Mouse (Mus musculus) ovary, postnatal 10 days (tissue): Measurements from ENCODE around the gene Lrrn4.

Experiments
- DNase-seq: peaks from one replicate; pipeline ENCODE4 v3.0.0; 2022; ENCODE audit warnings: low spot score

Gene Lrrn4

DNA sequence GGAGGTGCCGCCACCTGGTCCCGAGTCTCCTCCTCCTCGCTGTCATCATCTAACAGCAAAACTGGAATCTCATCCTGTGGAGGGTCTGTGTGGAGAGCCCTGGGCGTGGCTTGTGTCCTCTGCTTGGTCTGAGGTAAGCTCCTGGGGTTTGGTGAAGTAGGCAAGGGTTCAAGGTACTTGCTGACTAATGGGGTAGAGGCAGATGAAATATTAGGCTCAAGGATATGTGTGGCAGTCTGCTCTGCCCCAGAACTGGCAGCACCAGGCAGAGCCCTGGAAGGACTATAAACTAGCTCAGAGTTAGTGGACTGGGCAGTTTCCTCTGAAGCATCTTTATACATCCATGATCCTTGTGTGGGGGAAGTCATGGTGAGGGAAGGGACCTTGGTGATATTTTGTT lies 10.4 kb downstream of the Lrrn4 start:
- no peak for DNase-seq

DNA sequence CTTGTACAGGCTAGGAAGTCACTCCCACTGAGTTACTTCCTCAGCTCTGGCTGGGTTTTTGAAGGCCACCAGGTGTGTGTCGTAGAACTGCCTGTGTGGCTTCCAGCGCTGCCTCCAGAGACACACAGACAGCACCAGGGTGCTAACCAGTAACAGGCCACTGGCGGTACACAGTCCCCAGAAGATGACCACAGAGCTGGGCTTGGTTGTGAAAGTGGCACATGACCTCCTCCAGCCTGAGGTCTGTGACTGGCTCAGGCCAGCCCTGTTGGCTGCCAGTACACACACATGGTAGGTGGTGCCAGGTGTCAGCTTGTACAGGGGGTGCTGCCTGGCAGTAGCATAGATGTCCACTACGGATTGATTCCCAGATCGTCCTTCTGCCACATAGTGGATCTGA lies 11.0 kb downstream of the Lrrn4 start:
- DNase-seq = no peak

DNA sequence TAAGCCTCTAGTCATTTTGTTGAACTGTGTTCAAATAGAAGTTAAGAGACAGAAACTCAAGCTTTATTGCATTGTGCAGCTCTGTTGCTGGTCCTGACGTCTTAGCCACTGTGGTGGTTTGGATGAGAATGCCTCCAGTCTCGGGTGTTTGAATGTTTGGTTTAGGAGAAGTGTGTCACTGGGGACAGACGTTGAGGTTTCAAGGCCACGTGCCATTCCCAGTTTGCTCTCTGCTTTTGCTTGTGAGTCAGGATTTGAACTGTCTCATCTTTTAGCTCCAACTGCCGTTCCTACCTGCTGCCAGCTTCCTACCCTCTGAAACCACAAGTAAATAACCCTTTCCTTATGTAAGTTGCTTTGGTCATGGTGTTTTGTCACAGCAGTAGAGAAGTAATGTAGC lies 13.2 kb downstream of the Lrrn4 start:
- no peak for DNase-seq

DNA sequence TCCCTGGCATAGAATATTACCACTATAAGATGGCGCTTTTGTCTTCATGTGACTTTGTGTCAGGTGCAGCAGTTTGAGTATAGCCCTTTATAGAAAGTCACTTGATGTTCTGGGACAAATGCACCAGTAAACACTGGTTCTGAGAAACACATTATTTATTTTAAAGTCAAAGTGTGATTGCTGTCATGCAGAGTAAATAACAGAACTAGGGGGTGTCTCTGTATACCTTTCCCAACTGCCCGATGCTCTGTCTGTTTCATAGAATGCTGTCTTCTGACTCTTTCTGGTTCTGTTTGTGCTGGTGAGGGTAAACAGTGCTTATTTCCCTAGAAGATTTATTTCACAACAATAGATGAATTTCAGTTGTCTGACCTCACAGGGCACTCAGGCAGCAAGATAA lies 17.4 kb downstream of the Lrrn4 start:
- DNase-seq = no peak

DNA sequence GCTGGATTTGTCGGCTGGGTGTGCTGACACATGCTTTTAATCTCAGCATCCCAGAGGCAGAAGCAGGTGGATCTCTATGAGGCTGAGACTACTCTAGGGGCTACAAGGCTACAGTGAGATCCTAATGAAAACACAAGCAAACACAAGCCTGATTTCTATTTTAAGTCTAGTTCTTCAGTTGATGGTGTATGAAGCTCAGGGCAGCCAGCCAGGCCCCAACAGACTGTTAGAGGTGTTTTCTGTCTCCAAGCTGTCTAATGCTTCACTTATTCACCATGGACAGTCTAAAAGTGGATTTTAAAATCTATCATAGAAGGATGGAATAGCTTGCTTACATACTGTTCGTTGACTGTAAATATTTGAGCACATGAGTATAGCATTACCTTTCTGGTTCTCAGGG lies 19.2 kb downstream of the Lrrn4 start:
- DNase-seq = no peak

DNA sequence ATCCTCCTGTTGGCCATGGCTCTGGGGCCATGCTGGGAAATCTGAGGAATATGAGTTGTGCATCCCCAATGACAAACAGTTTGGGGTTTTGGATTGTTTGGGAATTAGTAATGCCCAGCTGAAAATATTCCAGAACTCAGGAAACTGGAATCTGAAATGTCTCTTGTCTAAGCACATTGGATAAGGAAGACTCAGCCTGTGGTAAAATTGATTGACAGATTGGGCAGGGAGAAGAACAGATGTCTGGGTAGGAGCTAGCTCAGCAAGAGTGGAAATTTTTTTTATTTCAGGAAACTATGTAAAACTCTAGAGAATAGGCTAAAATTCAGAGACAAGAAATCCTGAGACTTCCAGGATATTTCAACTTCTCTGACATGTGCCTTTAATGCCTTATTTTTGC lies 20.3 kb downstream of the Lrrn4 start:
- DNase-seq = no peak

DNA sequence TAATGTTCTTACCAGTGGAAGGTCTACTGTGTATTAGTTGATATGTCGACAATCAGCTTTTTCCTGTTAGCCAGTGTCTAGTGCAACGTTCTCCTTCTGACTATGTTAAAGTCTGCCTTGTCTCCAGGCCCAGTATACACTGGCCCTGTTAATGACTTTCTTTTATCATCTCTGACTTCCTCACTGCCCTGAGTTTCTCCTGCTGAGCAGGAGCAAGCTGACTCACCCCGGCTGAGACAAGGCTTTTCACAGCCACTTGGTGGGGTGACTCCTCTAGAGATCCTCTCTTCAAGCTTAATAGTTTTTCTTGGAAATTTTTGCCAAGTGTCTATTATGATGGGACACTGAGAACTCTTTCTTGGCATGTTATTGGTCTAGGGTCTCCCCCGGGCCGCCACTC lies 24.4 kb downstream of the Lrrn4 start:
- no peak for DNase-seq

DNA sequence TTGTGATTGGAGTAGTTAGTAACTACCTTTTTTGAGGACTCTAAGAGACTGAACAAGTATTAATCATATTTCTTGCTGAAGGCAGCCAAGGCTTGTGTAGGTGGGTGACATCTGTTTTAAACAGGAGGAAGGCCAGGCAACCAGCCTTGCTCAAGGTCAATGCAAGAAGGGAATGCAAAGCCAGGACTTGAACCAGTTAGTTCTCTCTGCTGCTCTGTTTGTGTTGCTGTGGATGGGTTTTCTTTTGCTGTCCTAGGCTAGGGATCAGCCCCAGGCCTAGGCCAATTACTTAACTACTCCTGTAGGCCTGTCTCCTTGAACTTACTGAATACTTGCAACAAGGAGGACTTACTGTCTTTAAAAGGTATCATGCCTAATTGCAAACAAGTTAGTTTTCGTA lies 27.6 kb downstream of the Lrrn4 start:
- no peak for DNase-seq

DNA sequence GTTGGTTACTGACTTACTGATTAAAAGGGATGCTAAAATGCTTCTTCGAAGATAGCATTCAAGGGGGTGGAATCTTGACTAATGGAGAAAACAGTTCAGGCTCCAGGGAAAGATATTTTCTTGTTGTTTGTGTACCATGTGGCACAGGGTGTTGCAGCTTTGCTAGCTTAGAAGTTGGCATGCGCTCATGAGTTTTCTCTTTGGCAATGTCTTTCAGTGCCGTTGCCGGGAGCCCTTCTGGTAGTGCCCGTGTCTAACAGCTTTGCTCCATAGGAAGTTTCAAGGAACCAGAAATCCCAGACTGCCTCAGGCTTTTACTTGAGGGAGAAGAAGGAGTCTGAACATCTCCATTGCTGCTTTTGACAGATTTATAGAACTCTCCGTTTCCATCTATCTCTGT lies 31.6 kb downstream of the Lrrn4 start:
- DNase-seq = no peak

DNA sequence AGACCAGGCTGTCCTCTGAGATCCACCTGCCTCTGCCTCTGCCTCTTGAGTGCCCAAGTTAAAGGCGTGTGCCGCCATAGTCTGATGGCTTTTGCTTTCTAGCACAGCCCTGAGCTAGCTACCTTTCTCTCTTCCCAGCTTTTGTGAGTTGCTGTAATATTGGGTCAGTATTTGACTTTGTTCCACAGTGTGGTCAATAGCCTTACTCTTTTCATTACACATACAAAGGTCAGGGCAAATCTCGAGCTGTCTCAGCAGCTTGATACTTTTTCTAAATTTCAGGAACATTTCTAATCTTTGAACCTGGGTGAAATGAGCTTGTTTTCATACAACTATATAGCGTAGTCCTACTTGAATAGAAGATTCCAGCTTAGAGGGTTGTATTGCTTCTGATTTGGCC lies 32.3 kb downstream of the Lrrn4 start:
- DNase-seq = no peak

DNA sequence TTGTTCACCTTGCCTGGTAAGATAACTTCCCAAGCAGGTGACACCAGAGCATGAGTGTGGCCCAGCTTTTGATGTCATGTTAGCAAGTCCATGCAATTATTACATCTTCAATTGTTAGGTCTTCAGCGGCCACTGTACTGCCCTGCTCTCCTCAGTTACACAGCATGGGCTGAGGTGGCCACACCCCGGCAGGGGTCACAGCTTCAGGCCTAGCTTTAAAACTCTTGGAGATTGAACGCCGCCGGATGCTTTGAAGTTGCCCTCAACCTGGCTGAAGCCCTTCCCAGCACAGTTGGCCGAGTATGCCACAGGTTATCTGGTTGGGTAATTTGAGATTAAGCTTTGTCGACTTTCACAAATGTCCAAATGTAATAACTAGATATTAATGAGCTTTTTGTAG lies 33.1 kb downstream of the Lrrn4 start:
- no peak for DNase-seq

DNA sequence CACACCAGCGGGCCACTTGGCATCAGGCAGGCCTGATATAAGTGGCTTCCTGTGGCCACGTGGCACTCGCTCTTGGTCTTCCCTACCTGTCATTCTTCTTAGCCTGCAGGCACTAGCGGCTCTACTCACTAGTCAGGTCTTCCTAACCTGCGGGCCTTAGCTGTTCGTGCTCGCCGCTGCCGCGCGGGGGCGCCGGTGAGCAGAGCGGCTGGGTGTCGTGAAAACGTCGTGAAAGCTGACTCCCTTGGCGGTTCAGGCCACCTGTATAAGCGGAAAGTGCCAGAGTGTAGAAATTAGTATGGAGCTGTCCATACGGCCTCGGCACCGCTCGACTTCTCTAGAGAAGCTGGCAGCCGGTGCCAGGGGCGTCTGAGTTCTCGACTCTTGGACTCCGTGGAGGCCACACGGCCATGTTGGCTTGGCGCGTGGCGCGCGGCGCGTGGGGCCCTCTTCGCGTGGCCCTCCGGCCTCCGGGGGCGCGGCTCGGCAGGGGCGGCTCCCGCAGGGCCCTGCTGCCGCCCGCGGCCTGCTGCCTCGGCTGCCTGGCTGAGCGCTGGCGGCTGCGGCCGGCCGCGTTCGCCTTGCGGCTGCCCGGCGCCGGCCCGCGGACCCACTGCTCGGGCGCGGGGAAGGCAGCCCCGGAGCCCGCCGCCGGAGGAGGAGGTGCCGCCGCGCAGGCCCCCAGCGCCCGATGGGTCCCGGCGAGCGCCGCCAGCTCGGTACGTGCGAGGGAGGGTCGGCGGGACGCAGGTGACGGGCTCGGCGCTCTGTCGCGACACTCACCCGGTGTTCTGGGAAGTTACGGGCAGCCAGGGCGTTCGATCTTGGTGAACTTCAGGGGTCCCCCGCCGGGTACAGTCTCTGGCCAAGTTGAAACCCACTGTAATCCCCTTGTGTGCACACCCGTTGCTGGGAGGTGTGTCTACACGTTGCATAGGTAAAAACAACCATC lies 34.0 kb downstream of the Lrrn4 start, which contains the start of gene Crls1:
Gene Crls1, plus strand, starts transcription at position 260 of the 952 bp plus-strand sequence.
- peak; percentile 99 for DNase-seq

DNA sequence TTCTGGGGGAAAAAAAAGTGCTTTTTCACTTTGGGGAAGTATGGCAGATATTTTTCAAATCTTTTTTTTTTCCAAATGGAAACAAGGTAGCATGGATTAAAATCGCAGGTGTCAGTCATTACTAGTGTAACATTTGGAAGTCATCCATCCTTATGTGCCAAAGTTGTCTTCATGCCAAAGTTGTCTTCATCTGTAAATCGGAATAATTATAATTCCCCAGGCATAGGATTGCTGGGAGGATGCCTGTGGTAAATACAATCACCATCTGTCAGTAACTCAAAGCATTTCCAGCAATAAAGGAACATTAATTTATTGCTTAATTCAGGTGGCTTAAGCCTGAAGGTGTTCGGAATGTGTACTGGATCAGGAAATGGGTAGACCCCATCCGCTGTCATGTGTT lies 39.6 kb downstream of the Lrrn4 start:
- DNase-seq = no peak
